Mouse (Mus musculus) megakaryocyte, adult 5-6 weeks (primary cell): ENCODE data around the gene Adra2a. TPM values are rescaled to one million over a fixed set of nuclear protein-coding genes. Genes with fewer than 3 reads are reported as not detected.

Experiments
- ATAC-seq: 2 replicates; pipeline ENCODE4 v1.8.0; 2016; ENCODE audit warnings: mild to moderate bottlenecking, inconsistent platforms; ENCODE audit not compliant: poor library complexity, severe bottlenecking
- total RNA-seq, 2 experiments: library from RNA; stranded (forward) in 1 of 2; stranded (reverse) in 1 of 2; fragments of 153-499, 151-499 nt in 1 of 2; fragments of 221-1000, 200-1000 nt in 1 of 2; gene quantifications; 2 replicates each; pipeline versions ENCODE4 v1.2.3 to v1.2.4; 2015 to 2017

Gene Adra2a
- total RNA-seq, 2 experiments from 2014 or later: not detected

GRCm38 (mm10) chr19:54076362-54077349 lies 32.7 kb downstream of the Adra2a start:
- ATAC-seq: no peak

- ATAC-seq: no peak
Measured at GRCm38 (mm10) chr19:54081303-54081702, 37.4 kb downstream of the Adra2a start.

GRCm38 (mm10) chr19:54081716-54082165 lies 37.8 kb downstream of the Adra2a start:
- no peak for ATAC-seq

GRCm38 (mm10) chr19:54087319-54087718 lies 43.4 kb downstream of the Adra2a start:
- ATAC-seq: no peak

GRCm38 (mm10) chr19:54093599-54093998 lies 49.6 kb downstream of the Adra2a start:
- no peak for ATAC-seq

- ATAC-seq: no peak
Measured at GRCm38 (mm10) chr19:54095716-54096115, 51.8 kb downstream of the Adra2a start.

GRCm38 (mm10) chr19:54098367-54098766 lies 54.4 kb downstream of the Adra2a start:
- ATAC-seq: no peak

Other genes starting within 250 kb of the Adra2a start
- 60.2 and 73.4 TPM in 2 replicates for gene Pdcd4, start 151.9 kb upstream of the Adra2a start, total RNA-seq (2015)
- 79.2 and 85.9 TPM in 2 replicates for gene Pdcd4, start 151.9 kb upstream of the Adra2a start, total RNA-seq (2017)
- 67.1 and 67.3 TPM in 2 replicates for gene Shoc2, start 99.8 kb upstream of the Adra2a start, total RNA-seq (2015)
- 67.6 and 70.3 TPM in 2 replicates for gene Shoc2, start 99.8 kb upstream of the Adra2a start, total RNA-seq (2017)
- gene Bbip1, start 99.5 kb upstream of the Adra2a start, total RNA-seq (2015): 154 and 163 TPM in 2 replicates
- gene Bbip1, start 99.5 kb upstream of the Adra2a start, total RNA-seq (2017): 77.1 and 79.1 TPM in 2 replicates